Mouse (Mus musculus): ENCODE measurements around the gene Vti1a. TPM values are rescaled to one million over a fixed set of nuclear protein-coding genes. Genes with fewer than 3 reads are reported as not detected.
A peak's percentile ranks its signal among the peaks of the same experiment; 100 is the strongest.

The Vti1a gene
- polyA plus RNA-seq, 1 experiment from 2014 or later, result 17.9 TPM

GRCm38 (mm10) chr19:55315452-55316108 lies 515 bp upstream of the Vti1a start, which contains the start of gene Zdhhc6:
Zdhhc6 (minus strand) TSS chr19:55316032.
- peak; percentile 75 for ATAC-seq
- Histone ChIP-seq H3K9me3 (ENCODE audit: low read length) (no peaks in the 10 kb centered on the region), H3K4me2 (replicated peaks; ENCODE audit: low read depth, low read length) (peak within 1 kb of the TSS; percentile 95), H3K4me3 (ENCODE audit: low read depth, low read length) (peak within 1 kb of the TSS; percentile 88), H3K36me3 (ENCODE audit: insufficient read depth, low read length) (peaks cover 10% of the 10 kb centered on the region; the same call in 1 of the 2 replicates), H3K27ac (ENCODE audit: low read length) (peak within 1 kb of the TSS; percentile 93), H3K9ac (replicated peaks; ENCODE audit: low read depth) (peak within 1 kb of the TSS; percentile 82), H3K4me1 (ENCODE audit: insufficient read depth, low read depth, low read length) (no peaks in the 10 kb centered on the region), H3K27me3 (replicated peaks; ENCODE audit: insufficient read depth, low read length) (no peaks in the 10 kb centered on the region)
- WGBS, result under 1% methylated on average over 60 of the region's 60 CpGs
- DNase-seq (ENCODE audit: low spot score), result no peak
- TF ChIP-seq EP300 (IDR thresholded peaks at IDR 0.05) (no peak), CTCF (IDR thresholded peaks at IDR 0.05) (no peak; the same call in 1 of the 2 replicates)

DNA sequence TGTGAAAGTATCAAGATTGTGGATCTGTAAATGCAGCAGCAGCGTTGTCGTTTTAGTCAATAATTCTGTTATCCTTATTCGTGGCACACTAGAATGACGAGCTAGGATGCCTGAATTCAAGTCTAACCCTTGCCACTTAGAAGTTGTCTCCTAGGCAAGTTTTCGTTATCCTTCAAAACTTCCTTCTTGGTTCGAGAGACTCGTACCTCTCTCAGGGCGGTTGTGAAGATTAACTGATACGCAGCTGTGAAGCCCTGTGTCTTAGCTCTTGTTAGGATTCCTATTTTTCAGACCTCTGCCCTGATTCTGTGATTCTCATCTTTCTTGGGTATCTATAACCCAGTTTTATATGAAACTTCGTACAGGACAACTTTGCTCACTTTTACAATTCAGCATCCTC lies 806 bp downstream of the Vti1a start:
- no peaks in the 10 kb centered on the region for H3K9me3 ChIP-seq (ENCODE audit: low read length)
- DNase-seq (ENCODE audit: low spot score) (no peak), ATAC-seq (no peak)
- peak overlapping the region; percentile 88 for H3K4me3 ChIP-seq (ENCODE audit: low read depth, low read length)
- H3K27me3 ChIP-seq (replicated peaks; ENCODE audit: insufficient read depth, low read length), result no peaks in the 10 kb centered on the region
- peak overlapping the region; percentile 95 for H3K4me2 ChIP-seq (replicated peaks; ENCODE audit: low read depth, low read length)
- H3K4me1 ChIP-seq (ENCODE audit: insufficient read depth, low read depth, low read length), result no peaks in the 10 kb centered on the region
- H3K9ac ChIP-seq (replicated peaks; ENCODE audit: low read depth), result no peak overlapping the region
- WGBS, result 37% methylated on average over 10 of the region's 10 CpGs
- H3K36me3 ChIP-seq (ENCODE audit: insufficient read depth, low read length), result 0 out of 2 replicates have a peak, but pooled peaks cover 1% of the 10 kb centered on the region
- no peak for TF ChIP-seq EP300 (IDR thresholded peaks at IDR 0.05)
- no peak for TF ChIP-seq CTCF (IDR thresholded peaks at IDR 0.05)
- no peak overlapping the region for H3K27ac ChIP-seq (ENCODE audit: low read length)

- Histone ChIP-seq H3K4me1 (ENCODE audit: insufficient read depth, low read depth, low read length) (no peaks in the 10 kb centered on the region), H3K4me3 (ENCODE audit: low read depth, low read length) (no peak overlapping the region), H3K9me3 (ENCODE audit: low read length) (no peaks in the 10 kb centered on the region), H3K36me3 (ENCODE audit: insufficient read depth, low read length) (0 out of 2 replicates have a peak, but pooled peaks cover 8% of the 10 kb centered on the region), H3K27me3 (replicated peaks; ENCODE audit: insufficient read depth, low read length) (no peaks in the 10 kb centered on the region), H3K4me2 (replicated peaks; ENCODE audit: low read depth, low read length) (no peak overlapping the region), H3K27ac (ENCODE audit: low read length) (no peak overlapping the region), H3K9ac (replicated peaks; ENCODE audit: low read depth) (no peak overlapping the region)
- DNase-seq (ENCODE audit: low spot score) (no peak), ATAC-seq (no peak)
- no peak for TF ChIP-seq EP300 (IDR thresholded peaks at IDR 0.05)
- TF ChIP-seq CTCF (IDR thresholded peaks at IDR 0.05), result no peak
- 74% methylated on average over 3 of the region's 3 CpGs for WGBS
Measured at GRCm38 (mm10) chr19:55319036-55319435, 2.9 kb downstream of the Vti1a start.

- no peak for DNase-seq (ENCODE audit: low spot score)
- no peaks in the 10 kb centered on the region for H3K4me1 ChIP-seq (ENCODE audit: insufficient read depth, low read depth, low read length)
- no peak overlapping the region for H3K4me2 ChIP-seq (replicated peaks; ENCODE audit: low read depth, low read length)
- H3K9me3 ChIP-seq (ENCODE audit: low read length), result no peaks in the 10 kb centered on the region
- no peak overlapping the region for H3K4me3 ChIP-seq (ENCODE audit: low read depth, low read length)
- ATAC-seq, result no peak
- H3K27me3 ChIP-seq (replicated peaks; ENCODE audit: insufficient read depth, low read length), result no peaks in the 10 kb centered on the region
- H3K36me3 ChIP-seq (ENCODE audit: insufficient read depth, low read length), result peaks cover 10% of the 10 kb centered on the region; the same call in 1 of the 2 replicates
- TF ChIP-seq EP300 (IDR thresholded peaks at IDR 0.05), result no peak
- TF ChIP-seq CTCF (IDR thresholded peaks at IDR 0.05), result no peak
- WGBS, result 59% methylated on average over 5 of the region's 5 CpGs
- no peak overlapping the region for H3K27ac ChIP-seq (ENCODE audit: low read length)
- no peak overlapping the region for H3K9ac ChIP-seq (replicated peaks; ENCODE audit: low read depth)
Measured at GRCm38 (mm10) chr19:55319521-55319920, 3.4 kb downstream of the Vti1a start.

- ATAC-seq (no peak), DNase-seq (ENCODE audit: low spot score) (no peak)
- no peak overlapping the region for H3K27ac ChIP-seq (ENCODE audit: low read length)
- WGBS, result 92% methylated on average over 8 of the region's 8 CpGs
- H3K4me3 ChIP-seq (ENCODE audit: low read depth, low read length), result no peak overlapping the region
- H3K9ac ChIP-seq (replicated peaks; ENCODE audit: low read depth), result no peak overlapping the region
- peaks cover 12% of the 10 kb centered on the region; the same call in 1 of the 2 replicates for H3K36me3 ChIP-seq (ENCODE audit: insufficient read depth, low read length)
- TF ChIP-seq CTCF (IDR thresholded peaks at IDR 0.05) (no peak), EP300 (IDR thresholded peaks at IDR 0.05) (no peak)
- H3K4me1 ChIP-seq (ENCODE audit: insufficient read depth, low read depth, low read length), result no peaks in the 10 kb centered on the region
- no peaks in the 10 kb centered on the region for H3K27me3 ChIP-seq (replicated peaks; ENCODE audit: insufficient read depth, low read length)
- no peaks in the 10 kb centered on the region for H3K9me3 ChIP-seq (ENCODE audit: low read length)
- no peak overlapping the region for H3K4me2 ChIP-seq (replicated peaks; ENCODE audit: low read depth, low read length)
Measured at GRCm38 (mm10) chr19:55322604-55323003, 6.5 kb downstream of the Vti1a start.

DNA sequence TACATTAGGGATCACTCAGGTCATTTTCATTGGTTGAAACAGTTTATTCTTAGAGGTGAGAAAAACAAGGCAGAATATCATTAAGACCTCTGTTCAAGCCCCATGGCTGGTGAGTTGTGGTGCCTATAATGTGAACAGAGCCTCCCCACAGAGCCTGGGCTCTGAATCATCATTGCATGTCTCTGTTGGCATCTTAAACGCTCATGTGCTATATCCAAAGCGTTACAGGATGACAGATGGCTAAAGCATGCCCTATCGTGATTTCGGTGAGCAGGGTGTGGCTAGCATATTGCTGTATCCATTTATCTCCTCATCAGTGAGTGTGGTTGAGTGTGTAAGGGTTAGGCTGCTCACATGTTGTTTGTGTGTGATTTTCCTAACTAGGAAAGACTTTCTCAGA lies 11.4 kb downstream of the Vti1a start:
- DNase-seq (ENCODE audit: low spot score) (no peak), ATAC-seq (no peak)
- WGBS, result 76% methylated on average over 4 of the region's 4 CpGs
- no peak overlapping the region for H3K9ac ChIP-seq (replicated peaks; ENCODE audit: low read depth)
- TF ChIP-seq CTCF (IDR thresholded peaks at IDR 0.05) (no peak), EP300 (IDR thresholded peaks at IDR 0.05) (no peak)
- H3K27ac ChIP-seq (ENCODE audit: low read length), result no peak overlapping the region
- no peaks in the 10 kb centered on the region for H3K4me1 ChIP-seq (ENCODE audit: insufficient read depth, low read depth, low read length)
- H3K4me2 ChIP-seq (replicated peaks; ENCODE audit: low read depth, low read length), result no peak overlapping the region
- H3K36me3 ChIP-seq (ENCODE audit: insufficient read depth, low read length), result peaks cover 19% of the 10 kb centered on the region
- H3K4me3 ChIP-seq (ENCODE audit: low read depth, low read length), result no peak overlapping the region
- H3K27me3 ChIP-seq (replicated peaks; ENCODE audit: insufficient read depth, low read length), result no peaks in the 10 kb centered on the region
- no peaks in the 10 kb centered on the region for H3K9me3 ChIP-seq (ENCODE audit: low read length)

Data from lung, postnatal 0 days (tissue).